Mouse (Mus musculus): ENCODE measurements at regions not wholly inside any gene's neighbourhood (a gene's known extent, or its start where the extent isn't known, plus 50 kb on each side); places are given as distances from the start of the nearest gene placed in this dataset.

DNA sequence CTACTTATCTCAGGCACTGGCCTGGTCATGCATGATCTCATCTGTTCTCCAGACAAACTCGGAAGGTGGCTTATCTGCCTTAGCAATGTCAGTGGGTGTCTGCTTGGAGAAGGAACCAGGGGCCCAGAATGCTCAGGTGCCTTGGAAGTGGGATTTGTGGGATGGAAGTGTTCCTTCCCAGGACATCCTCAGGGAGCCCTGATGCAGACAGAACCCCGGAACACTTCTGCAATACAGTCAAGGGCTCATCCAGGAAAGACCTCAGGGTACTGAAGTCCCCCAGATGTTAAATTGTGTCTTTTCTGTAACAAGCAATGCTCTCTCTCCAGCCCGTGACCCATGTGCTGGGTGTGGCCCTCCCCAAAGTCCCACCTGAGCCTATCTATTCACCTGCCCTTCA lies 433.9 kb downstream of the Tbc1d22a start:
- no peak for TF ChIP-seq EP300 (IDR thresholded peaks at IDR 0.05; ENCODE audit: low read depth)
- no peak for TF ChIP-seq CTCF (IDR thresholded peaks at IDR 0.05; ENCODE audit: low read depth)

All from heart, postnatal 0 days (tissue).